Mouse (Mus musculus): ENCODE data around the gene Thtpa.

GRCm38 (mm10) chr14:55081105-55081504, 13.5 kb upstream of the Thtpa start:
- TF ChIP-seq POLR2A (IDR thresholded peaks at IDR 0.05; ENCODE audit: borderline replicate concordance, extremely low read depth, insufficient read depth, insufficient read length, poor library complexity, severe bottlenecking) (no peak), CTCF (IDR thresholded peaks at IDR 0.05; ENCODE audit: borderline replicate concordance, extremely low read depth, insufficient read depth, insufficient read length) (no peak)

Data from brain, embryonic 14.5 days (tissue).